Mouse (Mus musculus) kidney, embryonic 15.5 days (tissue): ENCODE data around the gene Npas1. TPM values are rescaled to one million over a fixed set of nuclear protein-coding genes. Genes with fewer than 3 reads are reported as not detected.

Source experiments
- ATAC-seq: fragments of 200-750 bp; cut with Nextera tagmentation; replicated peaks from 2 replicates; pipeline ENCODE4 v1.8.0; 2017; ENCODE audit warnings: moderate TSS enrichment; ENCODE audit not compliant: low FRiP score
- H3K27ac ChIP-seq: fragments of 300-500 bp; sonication (generic); 2 replicates; pipeline ENCODE4 v1.5.1; 2015; ENCODE audit warnings: mild to moderate bottlenecking, inconsistent platforms
- H3K27me3 ChIP-seq: fragments of 300-500 bp; sonication (generic); 2 replicates; pipeline ENCODE4 v1.6.1; 2015; ENCODE audit warnings: inconsistent platforms
- H3K36me3 ChIP-seq: fragments of 300-500 bp; sonication (generic); 2 replicates; pipeline ENCODE4 v1.6.1; 2015; ENCODE audit warnings: inconsistent platforms
- H3K4me1 ChIP-seq: fragments of 300-500 bp; sonication (generic); 2 replicates; pipeline ENCODE4 v1.6.1; 2015; ENCODE audit warnings: inconsistent platforms
- H3K4me2 ChIP-seq: fragments of 300-500 bp; sonication (generic); 2 replicates; pipeline ENCODE4 v1.6.1; 2015; ENCODE audit warnings: moderate library complexity, mild to moderate bottlenecking, inconsistent platforms
- H3K4me3 ChIP-seq: fragments of 300-500 bp; sonication (generic); replicated peaks from 2 replicates; pipeline ENCODE4 v1.5.1; 2015; ENCODE audit warnings: mild to moderate bottlenecking, inconsistent platforms
- H3K9ac ChIP-seq: fragments of 300-500 bp; sonication (generic); 2 replicates; pipeline ENCODE4 v1.6.1; 2015; ENCODE audit warnings: mild to moderate bottlenecking, inconsistent platforms
- H3K9me3 ChIP-seq: fragments of 300-500 bp; sonication (generic); replicated peaks from 2 replicates; pipeline ENCODE4 v1.6.1; 2016; ENCODE audit warnings: inconsistent platforms
- WGBS: fragments of 180-500 bp; shearing (Covaris S2); methylation state at CpG from one replicate; pipeline ENCODE4 v1.1.7; 2015; ENCODE audit warnings: mixed read lengths; 5-methylcytosine and 5-hydroxymethylcytosine counted together
- polyA plus RNA-seq: library from polyadenylated mRNA; unstranded; fragments of >200 nt; fragmentation: Nextera tagmentation; extraction: Ambion mirVana; gene quantifications from 2 replicates; pipeline ENCODE4 v1.2.1, GENCODE M21; 2015

Gene Npas1
- polyA plus RNA-seq, 1 experiment from 2014 or later = 0.38 TPM

DNA sequence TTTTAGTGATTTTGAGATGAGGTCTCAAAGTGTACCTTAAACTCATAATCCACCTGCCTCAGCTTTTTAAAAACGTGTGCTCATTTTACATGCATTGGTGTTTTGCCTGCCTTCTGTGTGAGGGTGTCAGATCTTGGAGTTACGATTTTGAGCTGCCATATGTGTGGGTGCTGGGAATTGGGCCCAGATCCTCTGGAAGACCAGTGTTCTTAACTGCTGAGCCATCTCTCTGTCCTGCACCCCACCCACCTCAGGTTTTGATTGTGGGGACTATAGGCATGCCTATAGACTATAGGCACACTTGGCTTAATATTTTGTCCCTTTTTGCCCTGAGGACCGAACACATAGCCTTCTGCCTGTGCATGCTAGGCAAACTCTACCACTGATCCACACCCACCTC, 14.7 kb upstream of the Npas1 start:
- peaks cover 23% of the 10 kb centered on the region for H3K36me3 ChIP-seq
- WGBS = 64% methylated on average over 3 of the region's 3 CpGs
- H3K9me3 ChIP-seq = no peaks in the 10 kb centered on the region
- ATAC-seq = no peak
- H3K9ac ChIP-seq = no peak overlapping the region
- no peak overlapping the region for H3K4me3 ChIP-seq
- H3K4me1 ChIP-seq = no peaks in the 10 kb centered on the region
- no peak overlapping the region for H3K4me2 ChIP-seq
- H3K27me3 ChIP-seq = no peaks in the 10 kb centered on the region
- H3K27ac ChIP-seq = no peak overlapping the region

DNA sequence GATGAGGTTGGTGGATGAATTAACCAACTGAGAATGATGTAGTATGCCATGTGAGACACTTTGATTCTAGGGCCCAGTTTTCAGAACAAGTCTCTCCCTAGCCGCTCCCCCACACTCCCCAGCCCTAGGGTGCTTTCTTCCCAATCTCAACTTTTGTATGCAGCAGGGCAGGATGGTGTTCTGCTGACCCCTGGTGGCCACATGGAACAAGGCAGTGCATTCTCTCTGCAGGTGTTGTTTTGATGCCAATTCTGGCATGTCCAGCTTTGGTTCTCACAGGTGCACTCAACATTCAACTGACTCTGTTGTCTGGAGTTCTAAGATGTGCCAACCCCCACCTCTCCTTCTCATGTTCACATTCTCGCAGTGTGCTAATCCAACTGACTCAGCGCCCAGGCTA, 14.2 kb upstream of the Npas1 start:
- H3K9me3 ChIP-seq = no peaks in the 10 kb centered on the region
- peaks cover 19% of the 10 kb centered on the region for H3K36me3 ChIP-seq
- H3K4me2 ChIP-seq = no peak overlapping the region
- H3K4me3 ChIP-seq = no peak overlapping the region
- H3K27ac ChIP-seq = no peak overlapping the region
- 43% methylated on average over 3 of the region's 3 CpGs for WGBS
- ATAC-seq = 0 out of 2 replicates have a peak, but pooled peaks have one; percentile 34
- H3K9ac ChIP-seq = no peak overlapping the region
- no peaks in the 10 kb centered on the region for H3K27me3 ChIP-seq
- no peaks in the 10 kb centered on the region for H3K4me1 ChIP-seq

DNA sequence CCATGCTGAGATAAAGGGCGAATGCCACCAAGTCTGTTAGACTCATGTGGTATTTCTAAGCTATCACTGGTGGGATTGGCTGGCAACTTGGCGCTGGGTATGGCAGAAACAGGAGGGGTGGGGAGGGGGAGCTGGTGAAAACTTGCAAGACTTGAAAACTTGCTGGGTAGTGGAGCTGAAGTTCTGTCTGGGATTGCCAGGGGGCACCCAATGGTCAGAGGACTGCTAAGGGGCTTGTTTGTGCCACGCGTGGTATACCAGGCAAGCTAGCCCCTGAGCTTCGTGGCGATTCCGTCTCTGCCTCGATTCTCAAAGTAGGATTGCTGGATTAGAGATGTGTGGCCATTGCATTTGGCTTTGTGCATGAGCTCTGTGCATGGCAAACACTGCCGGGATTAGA, 12.4 kb upstream of the Npas1 start:
- H3K27ac ChIP-seq = no peak overlapping the region
- H3K4me1 ChIP-seq = no peaks in the 10 kb centered on the region
- H3K27me3 ChIP-seq = no peaks in the 10 kb centered on the region
- ATAC-seq = no peak
- no peaks in the 10 kb centered on the region for H3K9me3 ChIP-seq
- no peak overlapping the region for H3K4me2 ChIP-seq
- WGBS = 86% methylated on average over 9 of the region's 9 CpGs
- H3K4me3 ChIP-seq = no peak overlapping the region
- H3K9ac ChIP-seq = no peak overlapping the region
- peaks cover under 1% of the 10 kb centered on the region; the same call in 1 of the 2 replicates for H3K36me3 ChIP-seq

DNA sequence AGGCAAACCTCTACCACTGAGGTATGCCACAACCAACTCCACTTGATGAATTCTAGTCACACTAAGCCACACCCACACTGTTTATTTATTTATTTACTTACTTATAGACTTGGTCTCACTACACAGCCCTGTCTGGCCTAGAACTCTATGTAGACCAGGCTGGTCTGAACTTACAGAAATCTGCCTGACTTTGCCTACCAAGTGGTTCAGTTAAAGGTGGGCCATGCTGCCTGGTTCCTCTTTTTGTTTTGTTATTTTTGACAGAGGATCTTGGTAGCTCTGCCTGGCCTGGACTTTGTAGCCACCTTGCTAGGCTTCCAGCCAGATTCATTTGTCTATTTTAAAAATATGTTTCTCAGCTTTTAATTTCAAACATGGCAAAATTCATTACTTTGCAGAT, 11.3 kb upstream of the Npas1 start:
- Histone ChIP-seq H3K4me1 (no peaks in the 10 kb centered on the region), H3K9ac (no peak overlapping the region), H3K4me2 (no peak overlapping the region), H3K27me3 (no peaks in the 10 kb centered on the region), H3K27ac (no peak overlapping the region), H3K4me3 (no peak overlapping the region), H3K9me3 (no peaks in the 10 kb centered on the region), H3K36me3 (no peaks in the 10 kb centered on the region)
- ATAC-seq = no peak

DNA sequence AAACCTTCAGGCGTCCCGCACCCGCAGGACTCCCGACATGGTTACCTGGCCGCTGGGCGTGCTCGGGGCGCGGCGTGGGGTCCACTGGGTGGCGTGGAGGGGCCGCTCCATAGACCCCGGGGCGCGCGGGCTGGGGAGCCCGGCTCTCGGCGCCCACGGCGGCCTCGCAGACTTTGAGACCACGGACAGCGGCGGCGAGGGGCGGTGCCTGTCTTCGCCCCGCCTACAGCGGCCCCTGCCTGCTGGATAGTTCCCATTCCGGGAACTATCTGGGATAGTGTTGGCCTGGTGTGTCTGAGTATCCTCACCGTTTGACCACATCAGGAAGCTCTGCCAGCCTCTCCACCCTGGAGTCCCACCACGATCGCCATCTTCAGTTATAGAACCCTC, 933 bp downstream of the Npas1 start:
- Histone ChIP-seq H3K9me3 (no peaks in the 10 kb centered on the region), H3K36me3 (no peaks in the 10 kb centered on the region), H3K4me1 (peaks cover 31% of the 10 kb centered on the region), H3K27ac (no peak overlapping the region), H3K9ac (no peak overlapping the region), H3K4me2 (peak overlapping the region; percentile 69), H3K4me3 (peak overlapping the region; percentile 43), H3K27me3 (peaks cover 61% of the 10 kb centered on the region)
- peak; percentile 42; the same call in 1 of the 2 replicates for ATAC-seq
- 1% methylated on average over 34 of the region's 34 CpGs for WGBS

DNA sequence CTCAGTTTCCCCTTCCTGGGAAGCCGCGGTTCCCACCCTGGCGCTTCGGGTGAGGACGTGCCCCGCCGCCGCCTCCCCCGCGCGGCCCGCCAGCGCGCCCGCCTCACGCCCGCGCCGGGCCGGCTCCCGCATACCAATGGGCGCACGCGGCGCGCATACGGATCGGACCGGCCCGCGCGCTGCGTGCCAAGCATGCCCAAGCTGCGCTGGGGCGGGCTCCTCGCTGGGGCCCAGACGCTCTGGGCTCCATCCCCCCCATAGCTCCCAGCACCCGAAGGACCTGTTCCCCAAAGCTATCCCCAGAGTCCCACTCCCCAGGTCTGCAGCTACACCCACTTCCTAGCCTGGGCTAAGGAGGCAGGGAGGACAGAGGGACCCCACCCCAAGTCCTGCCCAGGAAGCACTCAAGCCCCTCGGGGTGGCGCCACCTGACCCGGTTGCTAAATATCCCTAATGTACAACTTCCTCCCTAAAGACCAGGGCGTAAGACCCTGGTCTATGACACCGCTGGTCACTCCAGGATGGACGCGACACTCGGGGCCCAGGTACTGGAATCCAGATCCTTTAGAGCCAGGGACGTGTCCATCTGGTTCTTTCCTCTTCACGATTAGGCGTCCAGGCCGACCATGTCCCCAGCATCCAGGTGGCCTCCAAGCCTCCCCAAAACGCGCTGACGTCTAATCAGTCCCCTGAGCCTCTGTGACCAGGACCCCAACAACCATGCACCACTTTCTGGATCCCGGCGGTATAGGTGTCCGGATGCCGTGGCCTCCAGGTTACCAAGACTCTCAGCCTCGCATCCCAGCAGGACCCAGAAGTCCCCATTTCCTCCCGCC, 1.5 kb downstream of the Npas1 start:
- peak; percentile 24; the same call in 1 of the 2 replicates for ATAC-seq
- H3K27me3 ChIP-seq = peaks cover 67% of the 10 kb centered on the region
- H3K4me1 ChIP-seq = peaks cover 31% of the 10 kb centered on the region
- no peak overlapping the region for H3K9ac ChIP-seq
- H3K4me2 ChIP-seq = peak overlapping the region; percentile 69
- peak overlapping the region; percentile 43 for H3K4me3 ChIP-seq
- WGBS = under 1% methylated on average over 52 of the region's 59 CpGs
- no peaks in the 10 kb centered on the region for H3K9me3 ChIP-seq
- H3K27ac ChIP-seq = no peak overlapping the region
- no peaks in the 10 kb centered on the region for H3K36me3 ChIP-seq

DNA sequence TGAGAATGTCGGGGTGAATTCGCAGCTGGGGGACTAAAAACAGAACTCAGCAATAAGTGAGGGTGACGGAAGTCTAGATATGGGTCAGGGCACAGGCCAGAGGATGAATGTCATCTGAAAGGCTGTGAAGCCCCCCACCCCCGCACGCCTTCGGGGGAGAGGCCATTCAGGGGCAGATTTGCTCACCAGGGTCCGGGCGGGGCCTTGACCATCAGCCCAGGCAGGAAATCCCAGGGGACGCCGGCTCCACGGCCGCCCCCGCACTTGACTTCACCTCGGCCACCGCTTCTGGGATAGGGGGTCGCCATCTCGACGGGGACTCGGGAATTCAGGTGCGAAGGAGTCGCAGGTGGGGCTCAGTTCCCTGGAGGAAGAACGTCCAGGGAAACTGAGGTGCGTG, 2.2 kb downstream of the Npas1 start:
- 3% methylated on average over 23 of the region's 23 CpGs for WGBS
- no peak for ATAC-seq
- Histone ChIP-seq H3K36me3 (no peaks in the 10 kb centered on the region), H3K27me3 (peaks cover 71% of the 10 kb centered on the region), H3K9ac (no peak overlapping the region), H3K27ac (no peak overlapping the region), H3K4me1 (peaks cover 31% of the 10 kb centered on the region), H3K4me2 (peak overlapping the region; percentile 69), H3K4me3 (peak overlapping the region; percentile 43), H3K9me3 (no peaks in the 10 kb centered on the region)

DNA sequence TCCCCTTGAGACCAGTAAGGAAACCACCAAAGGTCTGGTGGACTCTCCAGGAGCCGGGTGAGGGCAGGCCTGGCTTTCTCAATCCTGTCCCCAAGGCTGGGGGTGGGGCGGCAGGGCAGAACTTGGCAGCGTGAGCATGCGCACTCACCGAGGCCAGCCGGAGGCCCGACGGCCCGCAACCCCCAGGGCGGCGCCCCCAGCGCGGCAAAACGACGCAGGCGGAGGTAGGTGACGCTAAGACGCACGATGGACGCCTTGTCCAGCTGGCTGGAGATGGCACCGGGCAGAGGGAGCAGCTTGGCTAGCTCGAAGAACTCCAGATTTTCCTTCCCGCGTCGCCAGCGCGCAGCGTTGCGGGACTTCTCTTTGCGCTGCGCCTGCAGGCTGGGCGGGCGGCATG, 3.1 kb downstream of the Npas1 start:
- Histone ChIP-seq H3K27ac (no peak overlapping the region), H3K27me3 (peaks cover 73% of the 10 kb centered on the region), H3K4me1 (peaks cover 31% of the 10 kb centered on the region), H3K9ac (peak overlapping the region; percentile 11; the same call in 1 of the 2 replicates), H3K9me3 (no peaks in the 10 kb centered on the region), H3K4me2 (peak overlapping the region; percentile 54), H3K4me3 (peak overlapping the region; percentile 27), H3K36me3 (no peaks in the 10 kb centered on the region)
- ATAC-seq = no peak
- WGBS = 2% methylated on average over 33 of the region's 33 CpGs

DNA sequence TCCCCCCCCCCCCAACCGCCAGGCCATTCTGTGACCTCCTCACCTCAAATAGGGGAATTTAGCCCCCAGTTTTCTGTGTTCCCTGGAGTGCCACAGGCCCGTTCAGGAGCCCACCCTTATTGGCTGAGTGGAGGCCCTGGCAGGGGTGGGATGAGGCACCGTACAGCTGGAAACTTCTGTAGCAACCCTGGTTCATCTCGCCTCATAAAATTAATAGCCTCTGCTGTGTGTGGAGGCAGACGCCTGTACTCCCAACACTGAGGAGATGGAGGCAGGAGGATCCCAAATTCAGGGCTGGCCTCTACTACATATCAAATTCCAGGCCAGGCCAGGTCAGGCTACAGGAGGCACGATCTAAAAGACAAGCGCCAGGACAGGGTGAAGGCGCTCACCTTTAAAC, 3.7 kb downstream of the Npas1 start:
- Histone ChIP-seq H3K27me3 (peaks cover 73% of the 10 kb centered on the region), H3K36me3 (no peaks in the 10 kb centered on the region), H3K9ac (no peak overlapping the region), H3K4me1 (peaks cover 31% of the 10 kb centered on the region), H3K4me3 (no peak overlapping the region), H3K9me3 (no peaks in the 10 kb centered on the region), H3K4me2 (no peak overlapping the region), H3K27ac (no peak overlapping the region)
- WGBS = 18% methylated on average over 8 of the region's 8 CpGs
- peak; percentile 30; the same call in 1 of the 2 replicates for ATAC-seq

DNA sequence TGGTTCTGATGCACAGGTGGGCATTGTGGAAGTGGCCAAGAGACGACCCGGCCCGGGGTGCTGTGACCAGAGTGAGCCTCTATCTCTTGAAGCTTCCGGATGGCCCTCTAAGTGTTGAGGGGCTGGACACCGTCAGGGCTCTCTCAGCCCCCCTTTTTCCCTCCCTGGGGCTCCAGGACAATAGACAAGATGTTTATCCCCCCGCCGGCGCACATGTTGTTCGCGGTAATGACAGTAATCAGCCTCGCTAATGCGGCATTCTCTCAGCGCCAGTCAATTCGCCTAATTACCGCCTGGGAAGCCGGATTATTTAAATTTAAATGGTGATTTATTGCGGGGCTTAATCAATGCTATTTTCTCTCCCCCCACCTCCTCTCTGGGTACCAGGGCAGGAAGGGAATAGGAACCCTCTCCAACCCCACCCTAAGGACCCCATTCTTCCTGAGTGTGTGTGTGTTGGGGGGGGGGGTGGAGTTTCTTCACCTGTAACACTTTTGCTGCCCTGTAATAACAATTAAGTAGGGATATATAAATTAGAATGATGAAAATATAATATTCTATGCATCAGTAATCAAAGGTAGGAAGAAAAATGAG, 5.3 kb downstream of the Npas1 start:
- WGBS = 6% methylated on average over 17 of the region's 17 CpGs
- no peaks in the 10 kb centered on the region for H3K9me3 ChIP-seq
- no peaks in the 10 kb centered on the region for H3K36me3 ChIP-seq
- H3K27me3 ChIP-seq = peaks cover 78% of the 10 kb centered on the region
- no peak overlapping the region for H3K4me3 ChIP-seq
- no peak overlapping the region for H3K9ac ChIP-seq
- peaks cover 31% of the 10 kb centered on the region for H3K4me1 ChIP-seq
- H3K4me2 ChIP-seq = no peak overlapping the region
- no peak for ATAC-seq
- no peak overlapping the region for H3K27ac ChIP-seq

DNA sequence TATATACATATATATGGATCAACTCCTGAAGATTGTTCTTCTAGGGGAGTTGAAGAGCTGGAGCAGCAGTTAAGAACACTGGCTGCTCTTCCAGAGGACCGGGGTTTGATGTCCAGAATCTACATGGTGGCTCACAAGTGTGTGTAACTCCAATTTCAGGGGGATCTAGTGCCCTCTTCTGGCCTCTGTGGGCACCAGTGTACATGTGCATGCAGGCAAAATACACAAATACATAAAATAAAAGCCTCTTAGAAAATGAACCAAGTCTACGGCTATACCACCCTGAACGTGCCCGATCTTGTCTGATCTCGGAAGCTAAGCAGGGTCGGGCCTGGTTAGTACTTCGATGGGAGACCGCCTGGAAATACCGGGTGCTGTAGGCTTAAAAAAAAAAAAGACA, 6.0 kb downstream of the Npas1 start:
- Histone ChIP-seq H3K9ac (no peak overlapping the region), H3K36me3 (no peaks in the 10 kb centered on the region), H3K4me1 (peaks cover 28% of the 10 kb centered on the region), H3K9me3 (no peaks in the 10 kb centered on the region), H3K4me2 (no peak overlapping the region), H3K27me3 (peaks cover 71% of the 10 kb centered on the region), H3K4me3 (no peak overlapping the region), H3K27ac (no peak overlapping the region)
- WGBS = 44% methylated on average over 9 of the region's 9 CpGs
- ATAC-seq = no peak

DNA sequence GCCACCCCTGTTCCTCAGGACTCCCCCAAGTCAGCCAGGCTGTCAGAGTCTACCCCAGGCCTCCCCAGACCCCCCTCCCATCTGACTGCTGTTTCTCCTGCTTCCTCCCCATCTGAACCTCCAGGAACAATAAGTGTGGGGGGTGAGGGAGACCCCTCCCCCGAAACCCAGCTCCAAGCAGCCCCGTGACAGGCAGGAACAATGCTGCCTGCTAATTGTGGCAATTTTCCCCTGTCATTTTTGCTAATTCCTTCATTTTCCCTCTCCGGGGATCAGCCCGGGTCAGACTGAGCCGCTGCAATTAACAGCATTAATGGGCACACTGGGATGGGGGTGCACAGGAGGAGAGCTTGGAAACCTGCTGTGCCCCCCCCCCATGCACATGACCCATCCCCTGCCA, 9.4 kb downstream of the Npas1 start:
- H3K4me3 ChIP-seq = no peak overlapping the region
- WGBS = 22% methylated on average over 5 of the region's 5 CpGs
- no peaks in the 10 kb centered on the region for H3K9me3 ChIP-seq
- no peak overlapping the region for H3K4me2 ChIP-seq
- H3K9ac ChIP-seq = no peak overlapping the region
- H3K27me3 ChIP-seq = peaks cover 51% of the 10 kb centered on the region
- H3K27ac ChIP-seq = no peak overlapping the region
- H3K4me1 ChIP-seq = no peaks in the 10 kb centered on the region
- no peaks in the 10 kb centered on the region for H3K36me3 ChIP-seq
- no peak for ATAC-seq
